Mouse (Mus musculus) CD4-positive helper T cell, adult 2 months (primary cell): Measurements from ENCODE around the gene Spns3.

Source experiments
- DNase-seq: peaks from one replicate; pipeline ENCODE4 v3.0.0-alpha.2; 2012; ENCODE audit warnings: low read depth, missing footprints, low spot score

Gene Spns3

GRCm38 (mm10) chr11:72518449-72518848 lies 31.9 kb downstream of the Spns3 start:
- DNase-seq = no peak

- no peak for DNase-seq
Observed at GRCm38 (mm10) chr11:72514967-72515366, 35.3 kb downstream of the Spns3 start.

GRCm38 (mm10) chr11:72508651-72509050 lies 41.7 kb downstream of the Spns3 start:
- no peak for DNase-seq

- no peak for DNase-seq
Observed at GRCm38 (mm10) chr11:72507651-72508050, 42.7 kb downstream of the Spns3 start.

GRCm38 (mm10) chr11:72504016-72504797 lies 46.1 kb downstream of the Spns3 start:
- DNase-seq = no peak

- DNase-seq = no peak
Observed at GRCm38 (mm10) chr11:72503501-72503921, 46.8 kb downstream of the Spns3 start.

- no peak for DNase-seq
Observed at GRCm38 (mm10) chr11:72502236-72502635, 48.1 kb downstream of the Spns3 start.

GRCm38 (mm10) chr11:72501426-72502002 lies 48.8 kb downstream of the Spns3 start:
- DNase-seq = no peak

- DNase-seq = no peak
Observed at GRCm38 (mm10) chr11:72500139-72500538, 50.2 kb downstream of the Spns3 start.

- DNase-seq = no peak
Observed at GRCm38 (mm10) chr11:72497367-72497766, 52.9 kb downstream of the Spns3 start.

GRCm38 (mm10) chr11:72496775-72497174 lies 53.5 kb downstream of the Spns3 start:
- no peak for DNase-seq

- no peak for DNase-seq
Observed at GRCm38 (mm10) chr11:72496066-72496465, 54.2 kb downstream of the Spns3 start.

GRCm38 (mm10) chr11:72494046-72494988 lies 56.0 kb downstream of the Spns3 start:
- no peak for DNase-seq

- peak; percentile 7 for DNase-seq
Observed at GRCm38 (mm10) chr11:72491130-72491960, 59.0 kb downstream of the Spns3 start.

- peak; percentile 51 for DNase-seq
Observed at GRCm38 (mm10) chr11:72489881-72490301, 60.4 kb downstream of the Spns3 start, which contains the start of gene Spns2. Spns2 (minus strand) TSS chr11:72489904.

- no peak for DNase-seq
Observed at GRCm38 (mm10) chr11:72489397-72489796, 60.9 kb downstream of the Spns3 start.

GRCm38 (mm10) chr11:72488753-72489271 lies 61.5 kb downstream of the Spns3 start:
- no peak for DNase-seq

- no peak for DNase-seq
Observed at GRCm38 (mm10) chr11:72487739-72488138, 62.6 kb downstream of the Spns3 start.

- DNase-seq = no peak
Observed at GRCm38 (mm10) chr11:72487171-72487570, 63.1 kb downstream of the Spns3 start.

GRCm38 (mm10) chr11:72485960-72486359 lies 64.3 kb downstream of the Spns3 start:
- DNase-seq = no peak

- DNase-seq = no peak
Observed at GRCm38 (mm10) chr11:72485157-72485556, 65.1 kb downstream of the Spns3 start.
